Mouse (Mus musculus): Measurements from ENCODE around the gene Rad9a. TPM values are rescaled to one million over a fixed set of nuclear protein-coding genes. Genes with fewer than 3 reads are reported as not detected.
"Not testable (repeated sequence)": the region's sequence is repeated elsewhere in the genome, so short reads cannot be mapped to it uniquely, and the experiment has no call there.

The Rad9a gene
- polyA plus RNA-seq (2015; fragmentation: Nextera tagmentation; extraction: Ambion mirVana), result 39.4 and 39.9 TPM in 2 replicates

- Histone ChIP-seq H3K4me2 (replicated peaks; ENCODE audit: low read depth, low read length) (peak within 1 kb of the TSS; percentile 96), H3K27ac (ENCODE audit: low read length) (peak within 1 kb of the TSS; percentile 59; the same call in 1 of the 2 replicates), H3K9ac (replicated peaks; ENCODE audit: low read length) (peak within 1 kb of the TSS; percentile 71), H3K9me3 (ENCODE audit: low read length) (no peaks in the 10 kb centered on the region), H3K4me1 (ENCODE audit: insufficient read depth, low read length) (peaks cover 34% of the 10 kb centered on the region), H3K4me3 (ENCODE audit: low read length) (peak within 1 kb of the TSS; percentile 56), H3K27me3 (ENCODE audit: insufficient read depth, low read length) (peaks cover 3% of the 10 kb centered on the region; the same call in 1 of the 2 replicates), H3K36me3 (ENCODE audit: insufficient read depth, low read length) (peaks cover 17% of the 10 kb centered on the region)
- peak; percentile 89 for ATAC-seq (ENCODE audit: low FRiP score, low TSS enrichment)
- WGBS, result under 1% methylated on average over 34 of the region's 34 CpGs
These were observed at the start of gene Rad9a for GRCm38 (mm10) chr19:4201291-4201909. Gene Rad9a (minus strand): TSS chr19:4201662.

- not testable (repeated sequence) for H3K27me3 ChIP-seq (ENCODE audit: insufficient read depth, low read length); H3K27ac ChIP-seq (ENCODE audit: low read length); ATAC-seq (ENCODE audit: low FRiP score, low TSS enrichment); H3K4me2 ChIP-seq (replicated peaks; ENCODE audit: low read depth, low read length); H3K36me3 ChIP-seq (ENCODE audit: insufficient read depth, low read length); H3K4me3 ChIP-seq (ENCODE audit: low read length); H3K4me1 ChIP-seq (ENCODE audit: insufficient read depth, low read length); H3K9ac ChIP-seq (replicated peaks; ENCODE audit: low read length); H3K9me3 ChIP-seq (ENCODE audit: low read length)
- WGBS, result 58% methylated on average over 1 of the region's 1 CpGs
These were observed 47.2 kb upstream of the Rad9a start for GRCm38 (mm10) chr19:4248683-4249082.

- no peak overlapping the region for H3K9ac ChIP-seq (replicated peaks; ENCODE audit: low read length)
- no peaks in the 10 kb centered on the region; the same call in 1 of the 2 replicates for H3K9me3 ChIP-seq (ENCODE audit: low read length)
- no peaks in the 10 kb centered on the region for H3K4me1 ChIP-seq (ENCODE audit: insufficient read depth, low read length)
- ATAC-seq (ENCODE audit: low FRiP score, low TSS enrichment), result no peak
- 53% methylated on average over 1 of the region's 1 CpGs for WGBS
- no peak overlapping the region for H3K4me2 ChIP-seq (replicated peaks; ENCODE audit: low read depth, low read length)
- H3K36me3 ChIP-seq (ENCODE audit: insufficient read depth, low read length), result no peaks in the 10 kb centered on the region
- H3K27me3 ChIP-seq (ENCODE audit: insufficient read depth, low read length), result no peaks in the 10 kb centered on the region
- no peak overlapping the region for H3K27ac ChIP-seq (ENCODE audit: low read length)
- no peak overlapping the region for H3K4me3 ChIP-seq (ENCODE audit: low read length)
These were observed 45.5 kb upstream of the Rad9a start for GRCm38 (mm10) chr19:4247010-4247409.

- WGBS, result 83% methylated on average over 6 of the region's 6 CpGs
- no peaks in the 10 kb centered on the region for H3K27me3 ChIP-seq (ENCODE audit: insufficient read depth, low read length)
- no peak overlapping the region for H3K4me3 ChIP-seq (ENCODE audit: low read length)
- H3K4me1 ChIP-seq (ENCODE audit: insufficient read depth, low read length), result peaks cover 3% of the 10 kb centered on the region
- H3K36me3 ChIP-seq (ENCODE audit: insufficient read depth, low read length), result no peaks in the 10 kb centered on the region
- no peak overlapping the region for H3K27ac ChIP-seq (ENCODE audit: low read length)
- no peaks in the 10 kb centered on the region; the same call in 1 of the 2 replicates for H3K9me3 ChIP-seq (ENCODE audit: low read length)
- ATAC-seq (ENCODE audit: low FRiP score, low TSS enrichment), result no peak
- no peak overlapping the region for H3K9ac ChIP-seq (replicated peaks; ENCODE audit: low read length)
- no peak overlapping the region for H3K4me2 ChIP-seq (replicated peaks; ENCODE audit: low read depth, low read length)
These were observed 43.3 kb upstream of the Rad9a start for GRCm38 (mm10) chr19:4244775-4245174.

GRCm38 (mm10) chr19:4242416-4242815 lies 41.0 kb upstream of the Rad9a start:
- no peak overlapping the region for H3K27ac ChIP-seq (ENCODE audit: low read length)
- no peak for ATAC-seq (ENCODE audit: low FRiP score, low TSS enrichment)
- H3K9ac ChIP-seq (replicated peaks; ENCODE audit: low read length), result no peak overlapping the region
- H3K27me3 ChIP-seq (ENCODE audit: insufficient read depth, low read length), result no peaks in the 10 kb centered on the region
- H3K36me3 ChIP-seq (ENCODE audit: insufficient read depth, low read length), result no peaks in the 10 kb centered on the region
- no peaks in the 10 kb centered on the region; the same call in 1 of the 2 replicates for H3K9me3 ChIP-seq (ENCODE audit: low read length)
- H3K4me1 ChIP-seq (ENCODE audit: insufficient read depth, low read length), result peaks cover 11% of the 10 kb centered on the region
- H3K4me3 ChIP-seq (ENCODE audit: low read length), result no peak overlapping the region
- no peak overlapping the region for H3K4me2 ChIP-seq (replicated peaks; ENCODE audit: low read depth, low read length)
- WGBS, result 68% methylated on average over 3 of the region's 3 CpGs

- 39% methylated on average over 8 of the region's 8 CpGs for WGBS
- H3K27ac ChIP-seq (ENCODE audit: low read length), result no peak overlapping the region
- H3K27me3 ChIP-seq (ENCODE audit: insufficient read depth, low read length), result no peaks in the 10 kb centered on the region
- no peak overlapping the region for H3K4me2 ChIP-seq (replicated peaks; ENCODE audit: low read depth, low read length)
- no peaks in the 10 kb centered on the region for H3K36me3 ChIP-seq (ENCODE audit: insufficient read depth, low read length)
- no peak overlapping the region for H3K9ac ChIP-seq (replicated peaks; ENCODE audit: low read length)
- H3K9me3 ChIP-seq (ENCODE audit: low read length), result no peaks in the 10 kb centered on the region; the same call in 1 of the 2 replicates
- peaks cover 11% of the 10 kb centered on the region for H3K4me1 ChIP-seq (ENCODE audit: insufficient read depth, low read length)
- H3K4me3 ChIP-seq (ENCODE audit: low read length), result no peak overlapping the region
- no peak for ATAC-seq (ENCODE audit: low FRiP score, low TSS enrichment)
These were observed 38.8 kb upstream of the Rad9a start for GRCm38 (mm10) chr19:4240247-4240668.

- Histone ChIP-seq H3K4me3 (ENCODE audit: low read length) (no peak overlapping the region), H3K27ac (ENCODE audit: low read length) (no peak overlapping the region), H3K9ac (replicated peaks; ENCODE audit: low read length) (no peak overlapping the region), H3K4me1 (ENCODE audit: insufficient read depth, low read length) (peaks cover 29% of the 10 kb centered on the region), H3K4me2 (replicated peaks; ENCODE audit: low read depth, low read length) (no peak overlapping the region), H3K9me3 (ENCODE audit: low read length) (no peaks in the 10 kb centered on the region), H3K27me3 (ENCODE audit: insufficient read depth, low read length) (no peaks in the 10 kb centered on the region), H3K36me3 (ENCODE audit: insufficient read depth, low read length) (no peaks in the 10 kb centered on the region)
- whole genome bisulfite sequencing, result 81% methylated on average over 4 of the region's 4 CpGs
- no peak for ATAC-seq (ENCODE audit: low FRiP score, low TSS enrichment)
These were observed 33.1 kb upstream of the Rad9a start for GRCm38 (mm10) chr19:4234548-4234947.

GRCm38 (mm10) chr19:4232651-4233050 lies 31.2 kb upstream of the Rad9a start:
- 83% methylated on average over 7 of the region's 7 CpGs for WGBS
- H3K4me2 ChIP-seq (replicated peaks; ENCODE audit: low read depth, low read length), result peak overlapping the region; percentile 85
- H3K27ac ChIP-seq (ENCODE audit: low read length), result peak overlapping the region; percentile 92; the same call in 1 of the 2 replicates
- no peak for ATAC-seq (ENCODE audit: low FRiP score, low TSS enrichment)
- peak overlapping the region; percentile 75 for H3K9ac ChIP-seq (replicated peaks; ENCODE audit: low read length)
- H3K9me3 ChIP-seq (ENCODE audit: low read length), result no peaks in the 10 kb centered on the region
- no peaks in the 10 kb centered on the region for H3K27me3 ChIP-seq (ENCODE audit: insufficient read depth, low read length)
- no peaks in the 10 kb centered on the region for H3K36me3 ChIP-seq (ENCODE audit: insufficient read depth, low read length)
- peaks cover 34% of the 10 kb centered on the region for H3K4me1 ChIP-seq (ENCODE audit: insufficient read depth, low read length)
- peak overlapping the region; percentile 54 for H3K4me3 ChIP-seq (ENCODE audit: low read length)

- H3K9ac ChIP-seq (replicated peaks; ENCODE audit: low read length), result peak overlapping the region; percentile 75
- peak overlapping the region; percentile 54 for H3K4me3 ChIP-seq (ENCODE audit: low read length)
- no peaks in the 10 kb centered on the region for H3K9me3 ChIP-seq (ENCODE audit: low read length)
- H3K27ac ChIP-seq (ENCODE audit: low read length), result peak overlapping the region; percentile 92
- H3K36me3 ChIP-seq (ENCODE audit: insufficient read depth, low read length), result no peaks in the 10 kb centered on the region
- ATAC-seq (ENCODE audit: low FRiP score, low TSS enrichment), result no peak
- WGBS, result 36% methylated on average over 2 of the region's 2 CpGs
- H3K4me2 ChIP-seq (replicated peaks; ENCODE audit: low read depth, low read length), result peak overlapping the region; percentile 85
- no peaks in the 10 kb centered on the region for H3K27me3 ChIP-seq (ENCODE audit: insufficient read depth, low read length)
- H3K4me1 ChIP-seq (ENCODE audit: insufficient read depth, low read length), result peaks cover 34% of the 10 kb centered on the region
These were observed 30.7 kb upstream of the Rad9a start for GRCm38 (mm10) chr19:4232186-4232572.

Data from kidney, embryonic 16.5 days (tissue).